Mouse (Mus musculus) B cell, adult 2 months (primary cell): ENCODE data around the gene Card6.

Experiments
- DNase-seq, 2 experiments: peaks; one replicate each; pipeline ENCODE4 v3.0.0; 2022

Card6 gene

DNA sequence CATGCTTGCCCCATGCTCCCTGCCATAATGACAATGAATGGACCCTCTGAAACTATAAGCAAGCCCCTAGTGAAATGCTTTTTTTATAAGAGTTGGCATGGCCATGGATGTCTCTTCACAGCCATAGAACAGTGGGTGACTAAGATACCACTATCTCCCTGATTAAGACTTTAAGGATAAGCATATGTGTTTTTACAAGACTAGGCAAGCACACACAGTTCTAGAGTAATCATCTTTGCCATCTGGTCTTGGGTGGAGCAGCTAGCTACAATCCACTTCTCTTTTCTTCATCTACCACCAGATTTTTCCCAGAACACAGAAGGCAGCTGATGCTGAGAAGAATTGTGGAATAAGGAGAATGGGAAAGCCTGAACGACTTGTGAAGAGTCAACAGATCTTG lies 27.1 kb downstream of the Card6 start:
- no peak for DNase-seq

DNA sequence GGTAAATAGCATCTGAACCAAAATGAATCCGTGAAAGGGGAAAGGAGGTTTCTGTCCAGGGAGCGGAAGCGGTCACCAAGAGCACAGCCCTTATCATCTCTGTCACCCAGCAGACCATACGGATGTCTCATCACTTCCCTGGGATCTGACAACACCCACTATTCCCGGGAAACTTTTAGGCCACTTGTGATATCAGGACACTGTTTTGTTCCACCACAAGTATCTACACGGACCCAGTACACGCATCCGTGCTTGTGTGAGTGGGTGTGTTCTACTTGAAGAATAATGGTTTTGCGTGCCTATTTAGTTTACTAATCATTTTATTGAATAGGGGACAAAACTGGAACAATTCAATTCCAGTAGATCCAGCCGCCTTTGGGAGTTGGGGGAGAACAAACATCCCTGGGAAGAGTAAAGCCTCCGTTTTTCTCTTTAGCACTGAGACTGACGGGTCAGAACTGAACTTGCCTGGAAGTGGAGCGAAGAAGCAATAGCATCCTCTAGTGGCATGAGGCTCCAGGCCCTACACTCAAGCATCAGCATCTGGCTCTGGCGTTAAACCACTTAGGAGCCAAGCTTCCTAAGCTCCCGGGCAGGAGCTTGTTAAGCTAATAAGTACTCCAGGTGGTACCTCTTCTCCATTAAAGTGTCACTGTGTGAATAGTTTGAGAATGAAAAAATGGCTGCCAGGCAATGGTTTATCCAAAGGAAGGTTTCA lies 39.4 kb downstream of the Card6 start:
- DNase-seq: no peak

DNA sequence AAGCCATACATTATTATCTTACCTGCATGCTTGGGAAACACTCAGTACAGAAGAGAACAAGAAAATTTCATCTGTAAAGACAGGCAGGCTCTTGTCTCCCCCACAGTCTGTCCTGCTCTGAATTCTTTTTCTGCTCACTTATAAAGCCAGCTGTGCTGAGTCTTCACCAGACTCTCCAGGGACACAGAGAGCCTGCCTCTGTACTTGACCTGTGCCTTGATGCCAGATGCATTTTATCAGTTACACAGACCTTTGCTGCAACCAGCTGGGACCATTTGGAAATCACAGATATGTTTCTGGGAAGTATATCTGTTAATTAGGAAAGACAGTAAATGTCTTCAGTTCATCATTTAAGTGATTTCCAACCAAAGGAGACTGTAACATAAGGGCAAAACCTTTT lies 44.7 kb downstream of the Card6 start, which contains the start of gene C7:
Gene C7, minus strand, starts transcription at position 106 of the 400 bp plus-strand sequence.
- DNase-seq: no peak
